Mouse (Mus musculus) adrenal gland, postnatal 4 days (tissue): Measurements from ENCODE around the gene Ppp2r2c. TPM values are rescaled to one million over a fixed set of nuclear protein-coding genes. Genes with fewer than 3 reads are reported as not detected.
A peak's percentile ranks its signal among the peaks of the same experiment; 100 is the strongest.

Source experiments
- DNase-seq, 2 experiments: peaks; one replicate each; pipeline ENCODE4 v3.0.0; 2021 to 2022; ENCODE audit warnings: low spot score in 2 of 2, mixed read lengths in 2 of 2
- total RNA-seq, 2 experiments: library from RNA; stranded (reverse); gene quantifications; 2 replicates each; pipeline ENCODE4 v1.2.3; 2021

The Ppp2r2c gene
- total RNA-seq, 2 experiments from 2014 or later = 12.8 to 12.9 TPM

GRCm38 (mm10) chr5:36977809-36978208, 109.5 kb downstream of the Ppp2r2c start:
- DNase-seq = no peak

DNA sequence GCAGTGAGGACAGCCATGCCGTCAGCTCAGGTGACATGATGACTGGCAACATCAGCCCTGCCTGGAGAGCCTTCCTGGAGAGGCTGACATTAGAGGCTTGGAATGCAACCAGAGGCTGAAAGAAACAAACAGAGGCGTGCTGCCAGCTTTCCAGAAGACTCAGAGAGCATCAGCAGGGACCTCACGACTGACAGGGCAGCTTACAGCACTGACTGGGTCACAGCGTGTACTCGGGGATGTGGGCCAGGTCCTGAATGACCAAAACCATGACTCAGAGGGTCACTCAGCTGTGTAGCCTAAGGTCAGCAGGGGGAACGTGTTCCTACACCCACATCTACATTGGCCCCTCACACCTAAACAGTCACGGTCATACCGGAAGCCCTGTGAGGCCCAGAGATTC, 110.7 kb downstream of the Ppp2r2c start:
- DNase-seq = no peak

- DNase-seq = no peak
Observed at GRCm38 (mm10) chr5:36979631-36980030, 111.3 kb downstream of the Ppp2r2c start.

GRCm38 (mm10) chr5:36982271-36982670, 114.0 kb downstream of the Ppp2r2c start:
- DNase-seq = no peak

DNA sequence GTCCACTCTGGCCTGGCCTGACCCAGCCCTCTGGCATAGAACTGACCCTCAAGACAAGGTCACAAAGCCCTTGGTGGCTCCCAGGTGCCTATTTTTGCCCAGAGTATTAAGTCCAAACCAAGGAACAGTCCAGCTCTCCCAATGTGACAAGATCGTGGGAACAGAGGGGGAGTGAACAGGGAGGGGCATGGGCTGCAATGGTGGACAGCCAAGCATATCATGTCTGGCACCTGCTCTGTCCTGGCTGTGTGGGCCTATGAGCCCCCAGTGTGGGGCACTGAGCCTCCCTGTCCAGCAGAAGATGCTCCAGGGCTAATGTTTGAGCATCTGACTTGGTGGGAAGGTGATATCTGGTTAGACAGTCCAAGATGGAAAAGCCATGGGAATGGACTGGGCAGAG, 118.3 kb downstream of the Ppp2r2c start:
- no peak for DNase-seq

- DNase-seq = no peak
Observed at GRCm38 (mm10) chr5:36988124-36988780, 119.9 kb downstream of the Ppp2r2c start.

- DNase-seq = peak; percentile 82 to 91
Observed at GRCm38 (mm10) chr5:36988781-36989624, 120.7 kb downstream of the Ppp2r2c start, which contains the start of gene Wfs1. Wfs1 (minus strand) TSS chr5:36989205.

- DNase-seq = no peak
Observed at GRCm38 (mm10) chr5:36989625-36989977, 121.3 kb downstream of the Ppp2r2c start.

DNA sequence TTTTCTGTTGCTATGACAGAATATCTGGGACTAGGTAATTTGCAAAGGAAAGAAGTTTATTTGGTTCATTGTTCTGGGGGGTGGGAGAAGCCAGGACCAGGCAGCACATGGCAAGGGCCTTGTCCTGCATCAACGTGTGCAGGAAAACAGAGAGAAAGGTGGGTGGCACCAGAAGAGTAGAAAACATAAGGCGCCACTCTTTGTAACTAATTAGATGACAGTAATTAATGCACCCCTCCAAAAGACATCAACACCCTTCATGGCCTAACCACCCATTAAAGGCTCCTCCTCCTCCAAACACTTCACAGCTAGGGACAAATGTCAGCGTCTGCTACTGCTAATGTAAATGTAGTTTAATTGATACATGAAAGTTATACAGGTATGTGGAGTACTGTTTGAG, 121.9 kb downstream of the Ppp2r2c start:
- no peak for DNase-seq

DNA sequence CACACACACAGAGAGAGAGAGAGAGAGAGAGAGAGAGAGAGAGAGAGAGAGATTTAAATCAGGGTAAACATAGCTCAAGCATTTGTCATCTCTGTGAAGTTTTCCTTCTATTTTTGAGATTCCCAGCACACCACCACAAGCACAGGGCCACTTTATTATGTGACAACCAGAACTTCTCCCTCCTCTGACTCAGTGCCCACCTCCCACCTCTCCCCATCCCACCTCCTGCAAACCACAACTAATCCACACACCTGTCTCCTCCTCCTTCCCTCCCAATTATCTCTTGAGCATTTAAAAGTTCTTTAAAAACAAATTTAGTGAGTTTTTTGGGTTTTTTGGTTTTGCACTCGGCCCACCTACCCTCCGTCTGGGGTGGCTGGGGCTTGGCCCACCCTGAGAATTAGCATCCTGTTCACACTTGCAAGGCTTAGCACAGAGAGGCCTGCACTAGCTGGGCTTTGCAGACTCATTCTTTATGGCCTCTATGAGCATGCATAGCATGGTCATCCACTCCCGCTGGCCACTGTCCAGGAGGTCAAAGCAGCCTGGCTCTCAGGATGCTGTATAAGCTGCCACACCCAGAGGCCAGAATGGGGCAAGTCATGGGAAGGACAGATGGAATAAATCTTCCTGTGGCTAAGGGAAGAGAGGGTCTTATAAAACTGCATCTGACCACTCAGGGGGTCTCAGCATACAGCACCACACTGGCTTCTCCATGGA, 122.5 kb downstream of the Ppp2r2c start:
- no peak for DNase-seq

GRCm38 (mm10) chr5:36996410-36996809, 128.1 kb downstream of the Ppp2r2c start:
- no peak for DNase-seq

GRCm38 (mm10) chr5:36997996-36998395, 129.7 kb downstream of the Ppp2r2c start:
- DNase-seq = no peak

GRCm38 (mm10) chr5:37001002-37001401, 132.7 kb downstream of the Ppp2r2c start:
- DNase-seq = no peak

- peak in 1 of 2 experiments; percentile 55 for DNase-seq
Observed at GRCm38 (mm10) chr5:37002001-37002400, 133.7 kb downstream of the Ppp2r2c start.

Other genes starting within 250 kb of the Ppp2r2c start
- 10 to 100 TPM; 55.2 to 62.3 TPM for gene D5Ertd579e, start 172.5 kb upstream of the Ppp2r2c start, total RNA-seq
- 10 to 100 TPM; 25.7 to 27.5 TPM for gene Bloc1s4, start 119.9 kb upstream of the Ppp2r2c start, total RNA-seq
- 100 to 1,000 TPM; 495 to 515 TPM for gene Mrfap1, start 71.7 kb upstream of the Ppp2r2c start, total RNA-seq
- 10 to 100 TPM; 60.2 to 62.4 TPM for gene Man2b2, start 37.9 kb upstream of the Ppp2r2c start, total RNA-seq
- 10 to 100 TPM; 16.6 to 18.5 TPM for gene Wfs1, start 120.7 kb downstream of the Ppp2r2c start, total RNA-seq
- gene Gm1043, start 216.9 kb downstream of the Ppp2r2c start, total RNA-seq = 1 to 10 TPM in 1 of 2 experiments, under 1 TPM in 1; 0.62 to 1.1 TPM